Mouse (Mus musculus) embryo, embryonic 11.5 days (tissue): Measurements from ENCODE around the gene Afg1l.

Experiments used
- DNase-seq: peaks from one replicate; pipeline ENCODE4 v3.0.0-alpha.2; 2012; ENCODE audit warnings: low read depth, low spot score

The Afg1l gene

DNA sequence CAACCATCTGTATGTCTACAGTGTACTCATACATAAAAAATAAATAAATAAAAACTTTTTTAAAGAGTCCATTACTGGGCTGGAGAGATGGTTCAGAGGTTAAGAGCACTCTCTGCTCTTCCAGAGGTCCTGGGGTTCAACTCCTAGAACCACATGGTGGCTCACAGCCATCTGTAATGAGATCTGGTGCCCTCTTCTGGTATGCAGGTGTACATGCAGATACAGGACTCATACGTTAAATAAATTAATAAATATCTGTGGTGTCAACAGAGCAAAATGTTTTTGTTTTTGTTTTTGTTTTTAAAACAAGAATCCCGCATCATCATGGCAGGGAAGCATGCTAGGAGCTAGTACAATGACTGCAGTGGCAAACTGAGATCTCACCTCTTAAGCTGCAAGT, 181.3 kb downstream of the Afg1l start:
- DNase-seq: no peak

DNA sequence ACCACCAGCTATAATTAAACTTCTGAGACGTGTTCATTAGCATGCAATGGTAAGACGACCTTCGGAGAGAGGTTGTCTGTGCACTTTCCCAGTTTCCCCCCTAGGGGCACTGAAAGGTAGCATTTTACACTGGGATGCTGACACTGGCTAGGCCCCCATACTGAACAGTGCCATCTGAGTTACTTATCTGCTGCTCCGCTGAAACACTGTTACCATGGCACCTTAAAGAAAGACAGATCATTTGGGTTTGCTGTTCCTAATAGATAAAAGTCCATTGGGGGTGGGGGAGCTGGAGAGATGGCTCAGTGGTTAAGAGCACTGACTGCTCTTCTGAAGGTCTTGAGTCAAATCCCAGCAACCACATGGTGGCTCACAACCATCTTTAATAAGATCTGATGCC, 181.8 kb downstream of the Afg1l start:
- DNase-seq: no peak

DNA sequence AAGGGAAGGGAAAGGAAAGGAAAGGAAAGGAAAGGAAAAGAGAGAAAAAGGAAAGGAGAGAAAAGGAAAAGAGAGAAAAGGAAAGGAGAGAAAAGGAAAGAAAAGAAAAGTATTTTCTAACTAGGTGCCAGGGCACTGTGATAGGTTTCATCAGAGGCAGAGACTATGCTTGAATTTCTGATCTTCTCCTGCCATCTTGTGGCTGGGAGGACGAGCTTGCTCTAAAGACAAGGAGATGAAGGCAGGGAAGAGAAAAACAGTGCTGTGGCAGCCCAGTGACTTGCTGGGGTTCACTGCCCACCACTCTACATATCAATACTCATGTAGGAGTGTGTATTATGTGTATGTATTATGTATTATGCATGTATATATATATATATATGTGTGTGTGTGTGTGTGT, 183.3 kb downstream of the Afg1l start:
- DNase-seq: peak; percentile 48

DNA sequence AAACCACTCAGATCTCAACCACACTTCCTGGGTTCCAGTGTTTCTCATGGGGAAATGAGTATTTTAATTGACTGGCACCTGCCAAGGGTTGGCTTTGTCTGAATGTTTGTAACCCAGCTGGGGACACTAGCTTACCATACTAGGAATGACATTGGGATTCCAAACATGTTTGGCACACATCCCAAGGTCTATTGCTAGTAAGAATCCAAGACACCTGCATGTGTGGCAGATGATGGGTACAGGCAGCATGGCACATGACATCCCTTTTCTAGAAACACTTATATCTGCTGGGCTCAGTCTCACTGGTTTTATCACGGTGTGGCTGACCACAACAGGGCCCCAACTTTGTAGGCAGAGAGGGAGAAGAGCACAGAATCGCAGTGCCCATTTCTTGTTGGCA, 184.0 kb downstream of the Afg1l start:
- no peak for DNase-seq

DNA sequence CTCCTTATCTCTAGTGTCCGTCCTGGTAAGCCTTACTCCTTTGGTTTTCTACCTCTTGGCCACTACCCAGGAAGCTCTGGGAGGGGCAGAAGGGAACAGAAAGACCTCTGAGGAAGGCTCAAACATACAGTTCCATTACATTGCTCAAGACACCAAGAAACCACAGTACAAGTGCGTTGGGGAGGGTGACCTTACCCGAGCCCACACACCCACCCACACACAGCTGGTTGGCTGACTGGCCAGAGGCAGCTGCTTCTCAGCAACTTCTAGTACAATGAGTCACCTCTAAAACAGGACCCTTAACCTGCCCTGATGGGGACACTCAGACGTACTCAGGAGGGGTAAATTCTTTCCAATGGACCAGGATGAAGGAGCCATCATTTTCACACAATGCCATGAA, 184.5 kb downstream of the Afg1l start:
- DNase-seq: no peak

DNA sequence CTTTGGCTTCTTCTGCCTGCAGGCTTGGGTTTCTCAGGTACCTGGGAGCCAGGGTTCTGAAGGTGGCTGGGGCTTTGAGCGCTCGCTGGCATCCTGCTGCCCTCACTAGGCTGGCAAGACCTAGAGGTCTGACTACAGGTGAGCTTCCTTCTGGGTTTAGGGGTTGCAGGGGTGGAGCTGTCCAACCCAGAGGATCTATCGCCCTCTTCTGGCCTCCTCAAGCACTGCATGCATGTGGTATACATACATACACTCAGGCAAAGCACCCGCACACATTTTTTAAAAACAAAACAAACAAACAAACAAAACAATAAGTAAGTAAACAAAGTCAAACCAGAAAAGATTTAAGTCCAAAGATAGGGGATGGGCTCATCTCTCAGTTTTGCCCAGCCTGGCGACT, 187.0 kb downstream of the Afg1l start:
- DNase-seq: no peak

DNA sequence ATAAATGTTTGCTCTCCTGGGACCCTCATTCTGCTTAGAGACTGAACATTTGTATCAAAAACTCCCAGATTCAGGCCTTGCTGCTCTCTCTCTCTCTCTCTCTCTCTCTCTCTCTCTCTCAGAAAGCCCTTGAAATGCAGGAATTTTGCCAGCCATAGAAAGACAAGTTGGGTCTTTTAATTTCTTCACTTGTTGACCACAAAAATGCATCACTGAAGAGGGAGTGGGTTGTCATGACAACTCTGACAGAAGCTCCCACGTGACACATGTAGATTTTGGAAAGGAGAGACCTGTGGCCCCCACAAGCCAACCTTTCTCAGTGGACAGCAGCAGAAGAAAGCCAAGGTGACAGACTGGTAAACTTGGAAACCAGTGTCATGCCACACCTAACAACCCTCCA, 190.7 kb downstream of the Afg1l start:
- DNase-seq: no peak

DNA sequence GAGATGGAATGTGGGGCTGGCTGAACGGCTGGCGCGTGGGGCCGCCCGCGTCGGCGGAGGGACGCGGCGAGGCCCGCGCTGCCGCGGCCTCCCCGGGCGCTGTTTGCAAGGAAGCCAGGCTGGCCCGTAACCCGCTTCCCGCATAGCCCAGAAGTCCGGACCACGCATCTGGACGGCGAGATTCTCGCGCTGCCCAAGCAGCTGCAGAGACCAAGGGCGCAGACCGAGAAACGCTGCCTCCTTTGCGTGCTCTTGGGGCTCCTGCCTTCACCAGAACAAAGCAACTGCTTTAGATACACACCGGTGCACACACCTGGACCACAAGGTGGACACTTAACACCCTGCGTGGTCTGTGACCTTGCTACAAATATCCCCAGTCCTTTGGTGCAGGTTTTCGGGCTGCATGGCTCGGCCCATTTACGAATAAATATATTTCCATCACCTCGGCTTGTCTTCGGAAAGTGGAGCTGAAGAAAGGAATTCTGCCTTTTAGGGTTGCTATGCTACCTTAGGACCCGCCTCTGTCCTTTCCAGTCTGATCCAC, 200.0 kb downstream of the Afg1l start:
- DNase-seq: no peak

DNA sequence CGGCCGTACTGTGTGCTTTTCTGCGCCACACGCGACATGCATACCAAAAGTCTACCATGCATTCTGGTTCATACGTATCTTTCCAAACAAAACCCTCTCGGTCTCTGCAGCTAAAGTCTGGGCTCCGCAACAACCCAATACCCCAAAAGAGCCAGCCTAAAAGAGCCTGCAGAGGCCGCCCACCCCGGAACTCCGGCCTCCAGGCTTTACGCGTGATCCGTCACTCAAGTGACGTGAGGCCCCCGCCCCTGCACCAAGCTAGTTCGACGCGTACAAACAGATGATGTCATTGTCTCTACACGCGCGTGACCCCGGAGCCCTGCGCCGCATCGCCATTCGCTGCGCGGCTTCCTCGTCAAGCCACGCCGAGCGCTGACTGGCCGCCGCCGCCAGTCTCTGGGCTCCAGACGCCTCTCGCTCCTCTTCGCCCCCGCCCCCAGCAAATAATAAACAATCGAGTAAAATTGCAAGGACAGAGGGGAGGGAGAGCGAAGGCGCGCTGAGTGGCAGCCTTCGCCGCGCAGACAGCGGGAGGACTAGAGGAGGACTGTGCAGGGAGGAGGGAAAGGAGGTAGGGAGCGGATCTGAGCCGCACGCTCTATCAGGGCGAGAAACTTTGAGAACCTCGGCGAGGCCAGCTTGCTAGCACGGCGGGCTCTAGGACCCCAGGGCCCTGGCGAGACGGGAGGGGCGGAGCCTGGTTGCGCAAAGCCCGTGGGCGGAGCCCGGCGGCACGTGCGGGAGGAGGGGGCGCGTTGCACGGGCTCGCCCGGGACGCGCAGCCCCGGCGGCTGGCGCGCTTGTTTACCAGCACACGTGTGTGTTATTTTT, 200.7 kb downstream of the Afg1l start:
- peak; percentile 97 for DNase-seq

DNA sequence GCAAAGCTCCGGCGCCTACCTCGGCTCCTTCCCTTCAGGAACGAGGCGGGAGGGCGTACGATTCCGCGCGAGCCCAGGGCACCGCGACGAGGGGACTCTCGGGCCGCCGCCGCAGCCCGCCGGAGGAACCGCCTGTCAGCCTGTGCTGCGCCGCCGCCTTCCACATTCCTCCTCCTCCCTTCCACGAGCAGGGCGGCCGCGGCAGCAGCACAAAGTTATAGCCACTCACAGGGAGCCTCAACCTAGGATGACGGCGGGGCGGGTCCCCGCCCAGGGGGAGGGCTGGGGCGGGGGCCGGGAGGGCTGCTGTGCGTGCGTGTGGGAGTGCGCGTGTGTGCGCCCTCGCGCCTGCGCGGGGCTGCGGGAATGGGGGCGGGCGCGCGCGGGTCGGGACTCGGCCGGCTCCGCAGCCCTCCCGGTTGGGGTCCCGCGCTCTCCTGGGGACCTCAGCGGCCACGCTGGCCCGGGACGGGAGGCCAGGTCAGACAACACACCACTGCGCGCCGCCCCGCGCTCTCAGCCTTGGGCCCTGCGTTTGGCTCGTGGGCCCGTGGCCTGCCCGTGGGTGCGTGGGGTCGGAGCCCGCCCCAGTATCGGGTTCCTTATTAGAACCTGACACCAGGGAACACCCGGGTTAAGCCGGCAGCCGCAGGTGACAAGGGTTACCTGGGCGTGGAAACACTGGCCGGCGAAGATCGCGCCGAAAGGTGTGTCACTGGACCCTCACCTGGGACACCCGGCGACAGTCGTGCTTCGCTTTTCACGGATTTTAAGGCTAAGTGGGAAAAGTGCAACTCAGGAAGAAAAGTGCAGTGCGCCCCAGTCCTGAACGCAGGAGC, 201.6 kb downstream of the Afg1l start, which contains the start of gene Foxo3:
Gene Foxo3, minus strand, starts transcription at position 249 of the 839 bp plus-strand sequence.
- peak; percentile 79 for DNase-seq

DNA sequence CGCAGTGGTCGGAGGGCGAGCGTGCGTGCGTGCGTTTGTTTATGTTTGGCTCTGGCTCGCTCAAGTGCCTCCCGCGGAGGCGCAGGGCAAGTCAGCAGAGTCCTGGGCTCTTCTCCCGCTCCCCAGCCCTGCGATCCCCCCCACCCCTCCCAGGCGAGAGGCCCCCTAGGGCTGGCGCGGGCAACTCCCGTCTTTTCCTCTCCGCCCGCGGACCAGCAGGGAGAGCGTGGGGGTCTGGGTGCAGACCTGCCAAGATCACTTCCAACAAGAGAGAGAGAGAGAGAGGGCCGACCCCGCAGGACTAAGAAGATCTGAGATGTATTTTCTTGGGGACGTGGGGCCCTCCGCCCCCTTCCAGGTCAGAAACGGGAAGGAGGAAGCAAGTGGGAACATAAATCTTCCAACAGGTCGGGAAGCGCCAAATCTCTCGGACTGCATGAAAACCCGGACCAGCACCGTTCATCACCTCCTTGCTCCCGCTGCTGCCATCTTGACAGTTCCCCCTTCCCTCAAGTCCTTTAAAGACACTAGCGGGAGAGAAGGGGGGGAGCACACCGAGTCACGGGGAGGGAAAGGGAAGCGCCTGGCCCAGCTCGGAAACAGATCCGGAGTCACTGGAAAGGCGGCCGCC, 202.4 kb downstream of the Afg1l start:
- peak; percentile 47 for DNase-seq

DNA sequence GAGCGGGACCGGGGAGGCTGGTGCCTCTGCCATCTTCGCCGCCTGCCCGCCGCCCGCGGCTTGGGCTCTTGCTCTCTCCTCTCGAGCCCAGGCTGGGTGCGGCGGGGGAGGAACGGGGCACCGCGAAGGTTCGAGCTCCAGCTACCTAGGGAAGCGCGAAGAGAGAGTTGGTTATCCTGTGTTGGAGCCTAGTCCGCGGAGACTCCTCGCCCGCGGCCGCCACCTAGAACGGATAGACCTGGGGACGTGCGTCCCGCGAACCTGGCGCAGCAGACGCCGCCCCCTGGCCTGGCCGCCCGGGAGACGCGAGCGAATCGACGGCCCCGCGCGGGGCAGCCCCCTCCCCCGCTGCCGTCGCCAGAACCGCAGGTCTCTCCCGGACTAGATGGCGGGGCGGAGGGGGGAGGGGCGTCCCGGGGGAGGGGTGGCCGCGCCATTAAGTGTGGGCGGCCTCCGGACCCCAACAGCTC, 202.9 kb downstream of the Afg1l start:
- peak; percentile 31 for DNase-seq

DNA sequence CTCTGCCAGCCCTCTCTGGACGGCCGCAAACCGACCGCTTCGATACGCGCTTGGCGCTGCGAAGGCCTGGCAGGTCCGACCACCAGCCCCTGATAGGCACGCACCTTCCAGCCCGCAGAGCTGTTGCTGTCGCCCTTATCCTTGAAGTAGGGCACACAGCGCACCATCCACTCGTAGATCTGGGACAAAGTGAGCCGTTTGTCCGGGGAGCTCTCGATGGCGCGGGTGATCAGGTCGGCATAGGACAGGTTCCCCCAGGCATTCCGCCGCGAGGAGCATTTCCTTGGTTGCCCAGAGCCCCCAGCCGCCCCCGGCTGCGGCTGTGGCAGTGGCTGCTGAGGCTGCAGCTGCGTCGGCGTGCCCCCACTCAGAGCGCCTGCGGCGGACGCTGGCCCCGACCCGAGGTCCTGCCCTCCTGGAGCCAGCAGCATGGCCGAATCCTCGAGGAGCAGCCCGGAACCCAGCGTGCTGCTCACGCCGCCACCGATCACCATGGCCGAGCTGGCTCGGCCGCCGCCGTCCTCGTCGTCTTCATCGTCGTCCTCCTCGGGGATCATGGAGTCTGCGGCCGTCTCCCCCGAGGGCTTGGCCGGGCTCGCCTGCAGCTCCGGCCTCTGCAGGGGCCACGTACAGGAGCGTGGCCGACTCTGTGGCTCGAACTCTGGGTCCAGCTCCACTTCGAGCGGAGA, 203.5 kb downstream of the Afg1l start:
- no peak for DNase-seq

DNA sequence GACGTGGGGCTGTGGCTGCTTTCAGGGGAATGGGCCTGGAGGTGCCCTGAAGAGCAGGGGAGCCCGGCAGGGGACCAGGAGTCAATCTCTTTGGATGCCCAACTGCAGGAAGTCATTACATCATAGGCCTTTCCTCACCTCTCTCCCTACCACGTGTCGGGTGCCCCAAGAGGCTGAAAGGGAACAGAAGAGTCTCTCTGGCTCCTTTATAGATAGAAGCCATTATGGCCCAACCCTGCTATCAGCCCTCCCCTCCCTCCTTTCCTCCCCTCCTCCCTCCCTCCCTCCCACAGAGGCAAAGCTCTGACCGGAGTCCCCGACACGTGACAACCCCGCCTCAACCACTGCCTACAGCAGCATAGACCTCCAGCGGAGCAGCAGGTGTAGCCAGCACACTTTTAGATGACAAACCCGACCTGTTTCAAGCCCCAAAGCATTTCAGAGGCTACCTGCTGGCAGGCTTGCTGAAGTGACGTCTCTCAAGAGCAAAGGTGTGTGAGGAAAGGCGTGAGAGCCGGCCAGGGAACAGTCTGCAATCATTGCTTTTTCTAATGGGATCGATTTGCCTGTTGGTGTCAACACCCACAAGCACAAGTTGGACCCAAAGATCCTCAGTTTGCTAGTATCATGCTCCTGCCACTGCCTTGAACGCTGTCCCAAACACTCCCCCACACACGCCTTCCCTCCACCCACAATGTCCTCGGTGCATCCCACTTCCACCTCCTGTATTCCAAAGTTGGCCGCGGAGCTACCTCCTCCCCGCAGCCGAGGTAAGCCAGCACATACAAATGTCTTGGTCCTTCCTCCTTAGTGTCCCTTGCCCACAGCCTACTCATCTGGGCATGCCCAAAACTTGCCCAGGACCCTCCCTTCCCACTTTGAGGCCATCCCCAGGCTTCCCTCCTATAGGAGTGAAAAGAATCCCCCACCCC, 204.3 kb downstream of the Afg1l start:
- DNase-seq: no peak

DNA sequence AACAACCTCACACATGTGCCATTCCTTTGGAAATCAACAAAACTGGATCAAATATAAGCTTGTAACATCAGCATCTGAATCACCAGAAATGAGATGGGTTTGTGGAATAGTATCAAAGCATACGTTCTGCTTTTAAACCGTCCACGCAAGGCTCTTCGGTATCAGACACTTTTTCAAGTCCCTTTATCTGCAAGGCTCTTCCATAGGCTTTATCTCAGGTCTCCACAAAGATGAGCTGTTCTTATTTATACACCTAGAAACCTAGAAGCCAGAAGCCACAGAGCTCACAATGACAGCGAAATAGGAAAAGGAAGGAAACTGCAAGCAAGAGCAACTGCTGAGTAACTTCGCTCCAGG, 205.0 kb downstream of the Afg1l start:
- DNase-seq: no peak

DNA sequence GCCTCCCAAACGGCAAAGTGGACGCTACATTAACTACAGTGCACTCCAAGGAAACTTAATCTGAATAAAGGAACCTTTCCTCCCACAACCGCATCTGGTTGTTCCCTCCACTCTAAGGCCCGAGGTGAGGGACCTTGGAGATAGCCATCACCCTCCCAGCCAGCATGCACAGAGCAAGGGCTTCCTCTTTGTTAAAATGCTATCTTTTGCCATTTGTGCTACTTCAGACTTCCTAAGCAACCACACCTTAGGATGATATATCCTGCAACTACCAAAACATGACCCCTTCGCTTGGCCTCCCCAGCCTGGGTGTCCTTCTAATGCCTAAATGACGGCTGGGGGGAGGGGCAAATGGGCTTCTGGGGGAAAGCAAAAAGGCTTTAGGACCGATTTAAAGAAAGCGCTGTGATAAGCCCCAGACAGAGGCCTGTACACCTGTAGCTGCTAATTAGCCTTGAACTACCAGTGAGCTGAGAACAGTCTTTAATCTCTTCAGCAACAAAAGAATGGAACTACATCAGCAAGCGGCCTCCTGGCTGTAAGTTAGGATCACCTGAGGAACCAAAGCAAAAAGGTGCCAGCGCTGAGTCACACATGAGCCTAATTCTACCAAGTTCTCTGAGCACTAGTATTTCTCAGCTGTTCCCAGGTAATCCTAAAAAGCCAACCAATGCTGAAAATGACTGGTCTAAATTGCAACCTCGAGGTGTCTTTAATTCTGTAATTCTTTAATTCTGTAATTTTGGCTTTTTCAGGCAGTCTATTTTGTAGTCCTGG, 206.7 kb downstream of the Afg1l start:
- no peak for DNase-seq

DNA sequence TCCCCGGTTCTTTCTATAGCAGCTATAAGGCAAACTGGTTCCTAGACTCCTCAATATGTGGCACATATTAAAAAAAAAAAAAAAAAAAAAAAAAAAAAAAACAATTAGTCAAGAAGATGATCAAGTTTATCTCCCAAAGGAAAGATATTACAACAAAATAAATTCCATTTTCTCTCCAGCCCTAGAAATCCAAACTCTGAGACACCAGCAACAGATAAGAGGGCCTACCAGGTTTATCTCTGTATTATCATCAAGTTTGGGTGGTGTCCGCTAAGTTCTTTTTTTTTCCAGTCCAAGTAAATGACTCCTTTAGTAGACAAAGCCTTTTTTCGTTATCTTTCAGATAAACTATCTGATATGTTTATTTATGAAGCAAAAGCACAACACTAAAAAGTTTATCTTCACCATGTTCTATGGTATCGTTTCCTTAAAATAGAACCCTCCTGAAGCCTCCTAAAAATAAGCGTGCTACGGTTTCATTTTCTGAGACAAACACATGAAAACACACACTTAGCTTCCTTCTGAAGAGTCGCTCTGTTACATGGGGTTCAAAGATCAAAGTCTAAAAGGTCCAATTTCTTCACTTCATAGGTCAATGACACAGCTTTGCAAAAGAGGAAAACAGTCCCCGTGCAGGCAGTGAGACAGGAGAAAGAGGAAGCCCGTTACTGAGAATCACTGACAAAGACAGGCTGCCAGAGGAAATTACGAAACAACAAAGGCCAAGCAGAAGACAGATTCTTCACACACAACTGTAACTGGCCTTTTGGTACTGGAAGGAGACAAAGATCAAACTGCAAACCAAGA, 207.9 kb downstream of the Afg1l start:
- DNase-seq: no peak

DNA sequence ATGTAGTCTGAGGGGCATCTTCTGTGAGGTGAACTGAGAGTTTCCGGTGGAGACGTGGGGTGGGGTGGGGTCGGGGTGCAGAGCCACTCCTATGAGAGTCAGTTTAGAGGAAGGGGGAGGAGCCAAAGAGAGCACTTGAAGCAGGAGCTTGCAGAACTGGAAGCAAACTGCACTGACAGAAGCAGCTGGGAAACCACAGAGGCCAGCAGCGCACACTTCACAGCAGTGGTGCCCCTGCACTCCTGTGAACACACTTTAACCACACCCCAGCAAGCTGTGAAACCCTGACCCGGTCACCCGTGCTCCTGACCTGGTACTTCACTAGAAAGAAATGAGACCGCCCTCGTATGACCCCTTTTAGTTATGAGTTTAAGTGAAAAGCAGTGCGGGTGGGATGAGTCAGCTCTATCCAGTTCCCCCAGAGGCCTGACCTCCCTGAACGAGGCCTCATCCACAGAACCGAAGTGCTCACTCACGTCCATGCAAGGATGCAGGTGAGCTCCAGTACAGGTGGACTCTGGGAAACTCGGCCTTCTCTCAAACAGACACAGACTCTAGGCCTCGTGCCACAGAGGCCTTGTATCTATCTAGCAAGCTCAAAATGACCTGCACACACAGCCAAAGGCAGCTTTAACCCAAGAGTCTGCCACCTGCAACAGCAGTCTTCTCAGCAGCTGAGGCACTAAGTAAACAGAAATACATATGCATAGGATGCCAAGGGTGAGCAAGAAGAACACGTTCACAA, 208.9 kb downstream of the Afg1l start:
- no peak for DNase-seq
